Mouse (Mus musculus) bone marrow, adult 2 months (tissue): ENCODE measurements around the gene 4931406P16Rik. TPM values are rescaled to one million over a fixed set of nuclear protein-coding genes. Genes with fewer than 3 reads are reported as not detected.
"Not testable (repeated sequence)": the region's sequence is repeated elsewhere in the genome, so short reads cannot be mapped to it uniquely, and the experiment has no call there.

ENCODE experiments used
- H3K27ac ChIP-seq: fragments of 200-500 bp; 2 replicates; pipeline ENCODE4 v1.5.1; 2012; ENCODE audit warnings: low read depth, mild to moderate bottlenecking, control low read depth, inconsistent platforms, low read length; ENCODE audit not compliant: control insufficient read depth, poor library complexity, insufficient read depth
- H3K4me1 ChIP-seq: fragments of 200-500 bp; 2 replicates; pipeline ENCODE4 v1.6.1; 2011; ENCODE audit warnings: low read length; ENCODE audit not compliant: control insufficient read depth, insufficient read depth
- H3K4me3 ChIP-seq: fragments of 200-500 bp; replicated peaks from 2 replicates; pipeline ENCODE3; 2011; ENCODE audit warnings: mild to moderate bottlenecking, low read depth, low read length, control low read depth; ENCODE audit not compliant: control insufficient read depth
- CTCF ChIP-seq: fragments of 200-500 bp; IDR thresholded peaks from 2 replicates; pipeline ENCODE4 v1.5.1; 2011; ENCODE audit warnings: low read length, control low read depth; ENCODE audit not compliant: control insufficient read depth, insufficient read depth
- POLR2A ChIP-seq: fragments of 200-500 bp; IDR thresholded peaks from 2 replicates; pipeline ENCODE4 v1.6.1; 2011; ENCODE audit warnings: low read depth, mild to moderate bottlenecking, control low read depth, low read length, borderline replicate concordance; ENCODE audit not compliant: control insufficient read depth
- WGBS: fragments of 180-500 bp; shearing (Covaris S2); methylation state at CpG from one replicate; pipeline ENCODE4 v1.1.7; 2018; 5-methylcytosine and 5-hydroxymethylcytosine counted together
- polyA plus RNA-seq: library from polyadenylated mRNA; stranded (reverse); fragments of >200 nt; gene quantifications from 2 replicates; pipeline ENCODE4 v1.2.4, GENCODE M21; 2011; ENCODE audit warnings: low replicate concordance; ENCODE audit not compliant: missing spikeins, insufficient read depth, insufficient read length

Gene 4931406P16Rik
- polyA plus RNA-seq, 1 experiment: 13.3 TPM

DNA sequence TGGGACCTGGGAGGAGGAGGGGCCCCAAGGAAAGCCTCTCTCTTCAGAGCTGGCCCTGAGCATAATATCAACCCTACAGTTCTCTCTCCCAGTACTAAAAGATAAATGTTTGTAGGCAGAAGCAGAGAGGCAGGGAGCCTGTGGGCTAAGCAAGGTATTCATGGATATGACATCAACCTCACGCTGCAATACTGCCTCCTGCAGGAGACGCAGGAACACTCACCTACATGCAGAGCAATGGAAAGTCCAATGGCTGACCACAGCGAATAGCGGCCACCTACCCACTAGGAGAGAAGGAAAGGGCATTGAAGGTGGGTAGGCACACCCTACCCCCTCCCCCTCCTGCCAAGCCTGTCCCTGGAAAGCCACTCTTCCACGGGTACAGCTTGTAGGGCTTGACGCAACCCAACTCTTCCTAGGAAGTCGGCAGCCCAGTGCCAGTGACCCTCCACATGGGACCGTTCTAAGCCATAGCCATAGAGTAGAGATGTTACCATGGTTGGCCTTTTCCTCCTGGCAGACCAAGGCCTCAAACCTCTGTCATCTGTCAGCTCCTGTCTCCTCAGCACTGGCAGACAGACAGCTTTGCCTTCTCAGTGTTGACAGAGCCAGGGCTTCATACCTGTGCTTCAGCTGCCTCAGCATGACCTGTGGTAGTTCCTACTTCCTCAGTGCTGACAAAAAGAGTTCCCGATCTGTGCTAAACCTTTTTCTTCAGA, 105.2 kb downstream of the 4931406P16Rik start:
- TF ChIP-seq POLR2A: no peak
- peak; percentile 32; the same call in 1 of the 2 replicates for TF ChIP-seq CTCF
- H3K27ac ChIP-seq: no peak overlapping the region
- H3K4me3 ChIP-seq: no peak overlapping the region
- H3K4me1 ChIP-seq: peaks cover 2% of the 10 kb centered on the region; the same call in 1 of the 2 replicates
- WGBS: 77% methylated on average over 9 of the region's 9 CpGs

DNA sequence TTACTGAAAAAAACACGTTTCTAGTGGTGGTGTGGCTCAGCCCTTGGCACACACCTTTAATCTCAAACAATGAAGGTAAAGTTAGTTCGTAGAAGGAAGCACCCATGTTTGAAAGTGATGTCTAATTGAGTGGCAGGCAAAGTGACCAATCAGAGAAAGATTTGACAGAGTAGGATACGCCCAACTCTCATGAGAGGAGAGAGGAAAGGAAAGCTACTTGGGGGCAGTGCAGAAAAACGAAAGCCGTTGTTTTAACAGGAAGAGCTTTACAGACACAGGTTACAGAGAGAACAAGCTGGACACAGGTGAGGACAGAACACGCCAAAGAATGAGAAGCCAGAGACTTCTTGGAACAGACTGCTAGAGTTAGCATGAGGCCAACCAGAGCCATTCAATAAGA, 107.0 kb downstream of the 4931406P16Rik start:
- TF ChIP-seq POLR2A: no peak
- TF ChIP-seq CTCF: no peak
- H3K27ac ChIP-seq: no peak overlapping the region
- peaks cover 2% of the 10 kb centered on the region; the same call in 1 of the 2 replicates for H3K4me1 ChIP-seq
- 86% methylated on average over 6 of the region's 6 CpGs for WGBS
- H3K4me3 ChIP-seq: no peak overlapping the region

DNA sequence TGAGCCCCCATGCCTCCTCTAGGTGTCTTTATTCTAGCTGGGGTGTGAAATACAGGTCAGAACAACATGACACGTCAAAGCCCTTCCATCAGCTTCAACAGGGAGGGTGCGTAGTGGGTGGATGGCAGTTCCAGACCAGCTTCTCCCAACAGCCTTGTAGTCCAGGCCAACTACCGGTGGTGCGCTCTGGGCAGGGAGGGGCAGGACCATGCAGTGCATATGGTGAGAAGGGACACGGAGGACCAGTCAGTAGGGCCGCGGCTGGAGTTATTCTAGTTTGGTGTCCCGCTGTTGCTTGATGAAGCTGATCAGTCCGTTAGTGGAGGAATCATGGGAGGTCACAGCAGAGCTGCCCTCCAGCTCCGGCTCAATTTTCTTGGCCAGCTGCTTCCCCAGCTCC, 111.2 kb downstream of the 4931406P16Rik start:
- 89% methylated on average over 10 of the region's 10 CpGs for WGBS
- not testable (repeated sequence) for H3K4me3 ChIP-seq, H3K27ac ChIP-seq, H3K4me1 ChIP-seq

DNA sequence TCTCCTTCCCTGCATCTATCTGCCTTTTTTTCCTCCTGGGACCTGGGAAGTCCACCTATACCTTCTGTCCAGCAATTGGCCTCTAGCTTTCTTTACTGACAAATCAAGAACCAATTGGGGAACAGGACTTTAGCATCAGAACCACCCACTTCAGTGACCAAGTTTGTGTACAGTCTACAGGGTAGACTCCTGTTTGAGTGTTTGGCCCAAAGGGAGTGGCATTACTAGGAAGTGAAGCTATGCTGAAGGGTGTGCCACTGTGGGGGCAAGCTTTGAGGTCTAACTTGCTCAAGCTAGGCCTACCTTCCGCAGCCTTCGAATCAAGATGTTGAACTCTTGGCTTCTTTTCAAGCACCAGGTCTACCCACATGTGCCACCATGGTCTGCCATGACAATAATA, 112.5 kb downstream of the 4931406P16Rik start:
- WGBS: 79% methylated on average over 2 of the region's 2 CpGs
- no peak overlapping the region for H3K27ac ChIP-seq
- no peaks in the 10 kb centered on the region for H3K4me1 ChIP-seq
- no peak overlapping the region for H3K4me3 ChIP-seq
- no peak for TF ChIP-seq POLR2A
- no peak for TF ChIP-seq CTCF

DNA sequence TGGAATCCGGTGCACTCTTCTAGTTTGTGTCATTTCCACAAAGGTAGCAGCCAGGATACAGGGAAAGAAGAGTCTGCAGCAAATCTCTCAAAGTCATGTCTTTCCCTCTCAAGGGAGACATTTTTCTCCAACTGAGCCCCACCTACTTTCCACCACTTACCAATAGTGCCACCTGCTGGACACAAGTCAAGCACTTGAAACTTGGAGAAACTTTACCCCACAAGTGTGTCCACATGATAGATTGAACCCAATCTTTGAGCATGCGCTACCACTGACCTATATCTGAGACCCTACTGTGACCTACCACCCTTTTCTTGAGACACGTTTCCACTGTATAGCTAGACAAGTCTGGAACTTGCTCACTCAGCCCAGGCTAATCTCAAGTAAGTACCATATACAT, 115.0 kb downstream of the 4931406P16Rik start:
- TF ChIP-seq POLR2A: no peak
- TF ChIP-seq CTCF: 0 out of 2 replicates have a peak, but pooled peaks have one; percentile 12
- Histone ChIP-seq H3K27ac (no peak overlapping the region), H3K4me1 (no peaks in the 10 kb centered on the region; the same call in 1 of the 2 replicates), H3K4me3 (no peak overlapping the region)
- whole genome bisulfite sequencing: 50% methylated on average over 3 of the region's 3 CpGs

DNA sequence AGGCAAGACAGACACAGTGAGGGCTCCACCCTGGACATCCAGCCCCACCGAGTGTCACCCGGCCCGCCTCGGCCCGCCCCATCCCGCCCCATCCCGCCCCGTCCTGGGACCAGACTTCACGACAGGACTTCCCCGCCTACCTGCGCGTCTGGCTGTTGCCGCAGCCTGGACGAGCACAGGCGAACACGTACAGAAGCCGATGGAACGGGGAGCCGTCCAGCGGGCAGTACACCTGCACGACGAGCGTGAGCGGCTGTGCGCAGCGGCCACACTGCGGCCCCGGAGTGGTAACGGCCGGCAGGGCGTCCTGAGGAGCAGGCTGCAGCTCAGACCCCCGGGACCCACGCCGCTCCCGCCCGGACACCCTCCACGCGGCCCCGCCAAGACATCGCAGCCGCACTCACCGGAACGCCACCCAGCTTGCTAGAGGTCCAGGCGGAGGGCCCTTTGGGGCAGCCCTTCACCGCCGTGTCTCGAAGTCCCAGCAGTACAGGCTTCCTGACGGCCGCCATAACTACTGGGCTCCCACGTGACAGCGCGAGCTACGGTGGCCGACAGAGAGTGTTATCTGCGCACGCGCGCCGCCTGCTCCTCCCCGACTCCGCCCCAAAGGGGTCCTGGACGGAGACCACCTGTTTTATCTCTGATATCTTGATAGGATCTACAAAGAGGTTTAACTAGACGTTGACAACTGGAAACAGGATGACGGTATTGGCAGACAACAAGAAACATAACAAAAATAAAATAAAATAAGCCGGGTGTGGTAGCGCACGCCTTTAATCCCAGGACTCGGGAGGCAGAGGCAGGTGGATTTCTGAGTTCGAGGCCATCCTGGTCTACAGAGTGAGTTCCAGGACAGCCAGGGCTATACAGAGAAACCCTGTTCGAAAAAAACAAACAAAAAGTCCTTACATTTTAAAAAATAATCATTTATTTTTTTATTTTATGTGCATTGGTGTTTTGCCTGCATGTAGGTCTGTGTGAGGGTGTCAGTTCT, 116.9 kb downstream of the 4931406P16Rik start, which contains the start of gene Pdcd2l:
Pdcd2l (minus strand) TSS at position 530 of the 997 bp plus-strand sequence.
- Histone ChIP-seq H3K27ac (peak within 1 kb of the TSS; percentile 92), H3K4me1 (no peaks in the 10 kb centered on the region; the same call in 1 of the 2 replicates), H3K4me3 (peak within 1 kb of the TSS; percentile 99)
- WGBS: 1% methylated on average over 70 of the region's 70 CpGs
- peak; percentile 73; the same call in 1 of the 2 replicates for TF ChIP-seq POLR2A
- no peak for TF ChIP-seq CTCF

DNA sequence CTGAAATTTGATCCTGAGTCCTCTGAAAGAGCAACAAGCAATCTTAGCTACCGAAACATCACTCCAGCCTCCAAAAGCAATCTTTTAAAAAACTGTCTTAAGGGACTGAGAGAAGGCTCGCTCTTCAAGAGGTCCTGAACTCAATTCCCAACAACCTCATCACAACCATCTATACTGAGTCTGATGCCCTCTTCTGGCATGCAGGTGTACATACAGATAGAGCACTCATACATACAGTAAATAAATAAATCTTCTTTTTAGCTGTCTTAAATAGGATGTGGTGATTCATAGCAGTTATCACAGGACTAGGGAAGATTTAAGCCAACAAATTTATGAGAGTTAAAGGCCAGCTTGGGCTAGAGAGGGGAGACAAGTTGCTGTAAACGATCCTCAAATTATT, 117.7 kb downstream of the 4931406P16Rik start:
- TF ChIP-seq CTCF: no peak
- no peak for TF ChIP-seq POLR2A
- peak overlapping the region; percentile 99 for H3K4me3 ChIP-seq
- peak overlapping the region; percentile 92 for H3K27ac ChIP-seq
- no peaks in the 10 kb centered on the region; the same call in 1 of the 2 replicates for H3K4me1 ChIP-seq
- 46% methylated on average over 3 of the region's 3 CpGs for WGBS

DNA sequence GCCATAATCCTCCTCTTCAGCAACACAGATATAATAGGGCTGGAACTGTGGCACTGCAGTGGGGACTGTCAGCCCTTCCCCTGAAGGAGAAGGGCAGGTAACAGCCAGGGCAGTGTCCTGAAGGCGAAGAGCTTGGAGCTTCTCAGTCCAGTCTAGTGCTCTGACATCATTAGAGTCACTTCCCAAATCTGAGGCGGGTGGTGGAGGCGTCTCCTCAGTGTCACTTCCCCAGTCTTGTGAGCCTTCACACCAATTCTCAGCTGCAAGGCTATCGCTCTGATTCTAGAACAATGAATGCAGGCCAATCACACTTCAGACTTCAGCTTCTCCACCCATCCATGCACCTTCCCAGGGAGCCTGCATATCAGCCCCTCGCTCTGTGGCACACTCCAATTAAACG, 120.5 kb downstream of the 4931406P16Rik start:
- Histone ChIP-seq H3K4me3 (no peak overlapping the region), H3K27ac (no peak overlapping the region; the same call in 1 of the 2 replicates), H3K4me1 (no peaks in the 10 kb centered on the region; the same call in 1 of the 2 replicates)
- 66% methylated on average over 6 of the region's 6 CpGs for WGBS
- TF ChIP-seq POLR2A (no peak), CTCF (no peak)
